Mouse (Mus musculus) urinary bladder, postnatal 10 days (tissue): ENCODE results near the gene Nkd1.

Experiments used
- DNase-seq: peaks from one replicate; pipeline ENCODE4 v3.0.0; 2022; ENCODE audit warnings: low spot score

Nkd1 gene

GRCm38 (mm10) chr8:88538976-88539371 lies 17.8 kb downstream of the Nkd1 start:
- DNase-seq: no peak

GRCm38 (mm10) chr8:88539963-88540362 lies 18.8 kb downstream of the Nkd1 start:
- DNase-seq: no peak

DNA sequence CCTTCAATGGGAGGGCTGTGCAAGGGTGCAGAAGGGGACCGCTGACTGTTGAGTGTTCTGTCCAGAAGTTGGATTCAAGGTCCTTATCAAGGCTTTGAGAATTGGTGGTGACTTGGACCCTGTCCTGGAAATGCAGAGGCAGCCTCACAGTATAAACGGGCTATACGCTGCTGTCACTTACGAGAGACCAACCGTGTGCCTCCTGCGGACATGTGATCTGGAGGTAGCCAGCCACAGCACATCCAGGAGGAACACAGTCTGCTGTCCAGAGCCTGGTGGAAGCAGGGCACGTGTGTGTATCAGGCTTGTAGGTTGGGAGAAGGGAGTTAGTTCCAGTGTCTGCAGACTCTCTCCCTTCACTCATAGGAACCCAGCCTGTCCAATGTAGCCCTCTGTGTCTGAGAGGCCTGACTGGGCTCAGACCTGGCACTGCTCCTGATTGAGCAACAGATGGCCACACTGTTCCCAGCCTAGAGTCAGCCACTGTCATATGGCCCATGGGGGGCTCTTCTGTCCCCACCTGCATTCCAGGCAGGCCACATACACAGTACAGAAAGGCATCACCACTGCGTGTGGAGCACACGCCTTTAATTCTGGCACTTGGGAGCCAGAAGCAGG lies 21.6 kb downstream of the Nkd1 start:
- no peak for DNase-seq

- DNase-seq: no peak
Measured at GRCm38 (mm10) chr8:88544677-88545076, 23.5 kb downstream of the Nkd1 start.

DNA sequence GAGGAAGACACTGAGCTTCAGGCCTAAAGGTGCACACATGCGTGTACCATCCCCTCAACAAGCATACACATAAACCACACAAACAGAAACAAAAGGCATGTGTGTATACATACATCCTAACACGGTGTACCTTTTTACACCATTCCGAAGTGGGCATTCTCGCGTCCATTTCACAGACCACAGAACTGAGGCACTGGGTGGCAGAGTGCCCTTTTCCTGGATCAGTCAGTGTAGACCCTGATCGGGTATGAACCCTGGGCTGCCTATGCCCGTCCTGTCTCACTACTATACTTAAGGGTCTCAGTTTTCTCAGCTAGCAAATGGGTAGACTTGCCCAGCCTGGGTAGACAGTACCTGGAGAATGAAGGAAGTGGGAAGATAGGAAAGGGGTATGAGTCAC lies 24.3 kb downstream of the Nkd1 start:
- DNase-seq: no peak

- no peak for DNase-seq
Measured at GRCm38 (mm10) chr8:88546032-88546732, 25.0 kb downstream of the Nkd1 start.

DNA sequence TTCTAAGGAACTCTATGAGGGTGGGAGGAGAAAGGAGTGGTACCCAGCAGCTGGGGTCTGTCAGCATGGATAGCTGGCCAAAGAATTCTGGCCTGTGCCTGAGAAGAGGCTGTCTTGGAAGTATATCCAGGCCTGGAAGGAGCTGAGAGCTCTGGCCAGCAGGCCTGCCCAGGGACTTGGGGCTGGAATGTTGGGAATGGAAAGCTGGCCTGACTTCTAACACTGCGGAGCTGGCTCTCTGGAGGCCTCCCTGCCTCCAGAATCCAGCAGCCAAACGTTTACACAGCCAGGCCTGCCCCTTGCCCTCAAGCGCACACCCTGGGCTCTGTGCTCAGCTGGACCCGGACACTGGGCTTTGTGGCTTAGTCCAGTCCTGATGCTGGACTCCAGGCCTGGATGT lies 34.5 kb downstream of the Nkd1 start:
- DNase-seq: no peak

- DNase-seq: no peak
Measured at GRCm38 (mm10) chr8:88559985-88560473, 38.9 kb downstream of the Nkd1 start.

DNA sequence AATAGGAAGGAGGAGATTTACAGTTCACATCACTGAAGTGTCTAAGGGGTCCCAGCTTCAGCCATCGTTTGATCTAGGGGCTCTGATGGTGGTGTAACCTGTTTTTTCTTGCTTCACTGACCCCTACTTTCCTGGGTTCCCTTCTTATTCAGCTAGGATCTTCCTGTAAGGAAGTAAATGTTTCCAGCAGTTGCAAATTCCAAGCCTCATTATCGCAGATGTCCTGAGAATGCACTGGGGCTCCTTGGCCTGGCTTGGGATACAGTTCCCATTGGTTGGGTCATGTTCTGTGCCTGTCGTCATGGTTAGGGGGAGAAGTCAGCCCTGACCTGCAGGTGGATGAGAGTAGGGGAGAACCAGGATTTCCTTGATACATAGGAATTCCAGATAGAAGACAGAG lies 40.2 kb downstream of the Nkd1 start:
- DNase-seq: no peak

- no peak for DNase-seq
Measured at GRCm38 (mm10) chr8:88564256-88564903, 43.2 kb downstream of the Nkd1 start.

GRCm38 (mm10) chr8:88566119-88566518 lies 45.0 kb downstream of the Nkd1 start:
- DNase-seq: no peak

GRCm38 (mm10) chr8:88567314-88568121 lies 46.4 kb downstream of the Nkd1 start:
- DNase-seq: no peak

GRCm38 (mm10) chr8:88568211-88568610 lies 47.1 kb downstream of the Nkd1 start:
- no peak for DNase-seq

DNA sequence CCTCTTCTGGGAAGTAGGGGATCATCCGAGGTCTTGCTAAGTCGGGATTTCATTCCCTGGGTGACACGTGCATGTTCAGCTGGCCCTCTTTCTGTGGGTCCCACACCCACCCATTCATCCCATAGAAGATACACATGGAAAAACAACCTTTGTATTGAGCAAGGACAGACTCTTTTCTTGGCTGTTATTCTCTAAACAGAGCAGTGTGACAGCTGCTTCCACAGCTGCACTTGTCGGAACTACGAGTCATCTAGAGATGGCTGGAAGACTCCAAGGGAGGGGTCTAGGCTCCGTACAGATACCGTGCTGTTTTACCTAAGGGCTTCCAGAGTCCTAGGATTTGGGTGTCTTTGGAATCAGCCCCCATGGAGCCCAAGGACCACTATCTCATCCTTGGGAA lies 48.2 kb downstream of the Nkd1 start:
- no peak for DNase-seq

DNA sequence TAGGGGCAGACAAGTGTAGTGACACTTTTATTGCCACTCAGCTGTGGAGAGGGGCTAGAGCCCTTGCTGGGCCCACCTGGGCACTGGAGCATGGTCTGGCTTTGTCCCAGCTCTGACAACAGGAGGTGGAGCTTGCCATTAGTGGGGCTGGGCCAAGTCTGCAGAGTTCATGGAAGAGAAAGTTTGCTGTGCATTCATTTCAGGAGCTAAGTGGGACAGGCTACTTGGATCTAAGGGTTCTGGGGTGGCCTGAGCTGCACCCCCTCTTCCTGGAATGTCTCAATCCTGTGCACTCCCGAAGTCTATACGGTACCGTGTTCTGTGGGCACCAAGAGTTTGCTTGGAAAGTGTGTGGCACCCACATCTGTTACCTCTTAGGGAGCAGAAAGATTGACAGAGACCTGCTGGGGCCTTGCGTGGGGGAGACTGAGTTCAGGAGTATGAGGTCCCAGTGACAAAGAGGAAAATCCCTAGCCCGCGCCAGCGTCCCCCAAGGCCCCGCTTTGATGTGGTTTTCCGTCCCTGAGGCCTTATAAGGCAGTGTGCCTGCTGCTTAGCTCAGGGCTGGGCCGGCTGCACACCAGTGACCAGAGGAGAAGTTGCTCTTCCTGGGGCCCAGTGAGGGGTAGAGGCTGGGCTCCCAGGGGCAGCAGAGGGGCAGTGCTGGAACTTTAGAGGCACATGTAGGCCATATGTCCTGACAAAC lies 49.3 kb downstream of the Nkd1 start:
- DNase-seq: no peak

- DNase-seq: no peak
Measured at GRCm38 (mm10) chr8:88571434-88572184, 50.5 kb downstream of the Nkd1 start.

- no peak for DNase-seq
Measured at GRCm38 (mm10) chr8:88572185-88572909, 51.2 kb downstream of the Nkd1 start.

DNA sequence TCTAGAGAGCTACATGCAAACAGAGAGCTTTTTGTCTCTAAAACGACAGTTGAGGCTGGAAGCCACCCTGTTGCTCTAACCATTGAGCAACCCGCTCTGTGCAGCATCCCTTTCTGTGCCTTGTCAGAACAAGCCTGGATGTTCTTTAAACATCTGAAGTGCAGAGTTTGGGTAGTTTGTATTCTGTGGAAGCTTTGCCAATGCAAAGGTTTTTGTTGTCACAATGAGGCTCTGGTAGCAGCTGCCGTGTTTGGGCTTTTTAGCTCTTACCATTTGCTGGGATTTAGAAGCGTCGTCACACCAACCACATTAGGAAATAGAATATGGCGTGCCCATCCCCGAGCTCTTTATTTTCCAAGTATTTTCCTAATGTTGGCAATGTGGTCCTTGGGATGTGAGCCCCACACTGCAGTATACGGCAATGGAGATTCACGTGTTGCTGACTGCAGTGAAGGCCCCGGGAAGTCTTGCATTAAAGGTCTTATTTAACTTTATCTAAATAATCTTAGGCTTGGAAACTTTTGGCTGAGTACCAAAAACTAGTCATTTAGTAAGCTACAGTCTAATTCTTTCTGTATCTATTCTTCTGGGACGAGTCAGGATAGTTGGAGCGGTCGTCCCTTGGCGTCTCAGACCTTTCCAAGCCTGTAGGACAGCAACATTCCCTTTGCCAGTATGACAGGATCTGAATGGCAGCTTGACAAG lies 51.9 kb downstream of the Nkd1 start:
- no peak for DNase-seq

GRCm38 (mm10) chr8:88574975-88575374 lies 53.8 kb downstream of the Nkd1 start:
- DNase-seq: no peak
